Mouse (Mus musculus): ENCODE data around the gene Nmt1. TPM values are rescaled to one million over a fixed set of nuclear protein-coding genes. Genes with fewer than 3 reads are reported as not detected.

Gene Nmt1
- polyA plus RNA-seq, 1 experiment from 2014 or later, result 51.3 TPM

DNA sequence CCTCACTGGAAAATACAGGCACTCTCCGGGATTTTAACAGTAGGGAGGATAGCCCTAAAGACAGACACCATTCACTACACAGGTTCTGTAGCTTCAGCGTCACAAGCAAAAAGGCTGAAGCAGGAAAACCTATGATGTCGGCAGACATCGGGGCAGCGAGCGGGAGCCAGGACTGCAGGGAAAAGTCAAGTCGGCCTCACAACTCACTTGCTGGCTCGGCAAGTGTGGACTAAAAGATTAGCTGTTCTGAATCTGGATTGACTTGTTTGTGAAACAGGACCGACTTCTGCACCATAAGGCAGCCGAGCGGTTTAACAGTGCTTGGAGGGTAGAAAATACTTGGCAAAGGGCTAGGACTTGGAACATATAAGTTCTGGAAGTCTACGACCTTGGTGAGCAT is 85.0 kb downstream of the Nmt1 start:
- no peaks in the 10 kb centered on the region for H3K9me3 ChIP-seq (ENCODE audit: control insufficient read depth, low read length)
- WGBS, result 29% methylated on average over 12 of the region's 12 CpGs
- H3K4me1 ChIP-seq (ENCODE audit: control insufficient read depth, insufficient read depth, low read length), result peaks cover 26% of the 10 kb centered on the region
- H3K27me3 ChIP-seq (ENCODE audit: control insufficient read depth, insufficient read depth, low read length), result peaks cover 16% of the 10 kb centered on the region; the same call in 1 of the 2 replicates
- no peak overlapping the region for H3K4me3 ChIP-seq (ENCODE audit: low read depth, low read length)
- peak overlapping the region; percentile 17; the same call in 1 of the 2 replicates for H3K9ac ChIP-seq (ENCODE audit: low read length)
- H3K27ac ChIP-seq (ENCODE audit: low read depth, low read length), result no peak overlapping the region
- no peaks in the 10 kb centered on the region for H3K36me3 ChIP-seq (ENCODE audit: control insufficient read depth, insufficient read depth, low read length)
- ATAC-seq (ENCODE audit: low FRiP score) (no peak), DNase-seq (ENCODE audit: low spot score, missing footprints) (no peak)
- H3K4me2 ChIP-seq, result no peak overlapping the region

GRCm38 (mm10) chr11:103113771-103114170 is 85.8 kb downstream of the Nmt1 start:
- H3K27ac ChIP-seq (ENCODE audit: low read depth, low read length), result no peak overlapping the region
- H3K36me3 ChIP-seq (ENCODE audit: control insufficient read depth, insufficient read depth, low read length), result no peaks in the 10 kb centered on the region
- H3K4me2 ChIP-seq, result no peak overlapping the region
- H3K27me3 ChIP-seq (ENCODE audit: control insufficient read depth, insufficient read depth, low read length), result peaks cover 16% of the 10 kb centered on the region; the same call in 1 of the 2 replicates
- H3K4me3 ChIP-seq (ENCODE audit: low read depth, low read length), result no peak overlapping the region
- H3K4me1 ChIP-seq (ENCODE audit: control insufficient read depth, insufficient read depth, low read length), result peaks cover 31% of the 10 kb centered on the region
- H3K9me3 ChIP-seq (ENCODE audit: control insufficient read depth, low read length), result no peaks in the 10 kb centered on the region
- no peak overlapping the region for H3K9ac ChIP-seq (ENCODE audit: low read length)
- no peak for ATAC-seq (ENCODE audit: low FRiP score)
- no peak for DNase-seq (ENCODE audit: low spot score, missing footprints)
- WGBS, result 85% methylated on average over 4 of the region's 4 CpGs

DNA sequence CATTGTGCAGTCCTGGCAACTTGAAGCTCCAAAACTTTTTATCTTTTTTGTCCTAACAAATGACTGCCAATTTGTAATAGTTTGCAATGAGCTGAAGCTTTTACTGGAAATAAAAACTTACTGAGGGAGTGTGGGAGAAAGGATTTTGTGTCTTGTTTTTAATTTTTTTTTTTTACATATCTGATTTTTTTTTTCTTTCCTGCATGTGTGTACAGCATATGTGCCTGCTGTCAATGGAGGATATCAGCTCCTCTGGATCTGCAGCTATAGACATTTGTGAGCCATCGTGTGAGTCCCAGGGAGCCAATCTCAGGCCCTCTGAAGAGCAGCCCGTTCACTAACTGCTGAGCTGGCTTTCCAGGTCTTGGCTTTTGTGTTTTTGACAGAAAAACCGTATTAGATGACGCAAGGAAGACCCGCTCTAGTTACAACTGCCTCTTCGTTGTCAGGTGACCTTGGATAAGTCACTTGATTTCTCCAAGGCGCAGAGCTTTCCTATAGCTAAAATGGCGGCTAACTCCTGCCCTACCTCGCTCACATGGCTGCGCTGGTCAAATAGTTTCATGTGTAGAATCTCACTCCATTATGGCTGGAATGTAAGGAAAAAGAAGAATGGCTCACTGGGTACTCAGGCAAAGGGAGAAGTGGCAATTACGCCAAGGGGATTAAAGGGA is 86.4 kb downstream of the Nmt1 start:
- Histone ChIP-seq H3K36me3 (ENCODE audit: control insufficient read depth, insufficient read depth, low read length) (no peaks in the 10 kb centered on the region), H3K27ac (ENCODE audit: low read depth, low read length) (no peak overlapping the region), H3K4me3 (ENCODE audit: low read depth, low read length) (peak overlapping the region; percentile 64), H3K4me2 (peak overlapping the region; percentile 62), H3K27me3 (ENCODE audit: control insufficient read depth, insufficient read depth, low read length) (peaks cover 16% of the 10 kb centered on the region; the same call in 1 of the 2 replicates), H3K9ac (ENCODE audit: low read length) (peak overlapping the region; percentile 82), H3K4me1 (ENCODE audit: control insufficient read depth, insufficient read depth, low read length) (peaks cover 33% of the 10 kb centered on the region), H3K9me3 (ENCODE audit: control insufficient read depth, low read length) (no peaks in the 10 kb centered on the region)
- DNase-seq (ENCODE audit: low spot score, missing footprints) (no peak), ATAC-seq (ENCODE audit: low FRiP score) (no peak)
- 85% methylated on average over 11 of the region's 11 CpGs for WGBS

DNA sequence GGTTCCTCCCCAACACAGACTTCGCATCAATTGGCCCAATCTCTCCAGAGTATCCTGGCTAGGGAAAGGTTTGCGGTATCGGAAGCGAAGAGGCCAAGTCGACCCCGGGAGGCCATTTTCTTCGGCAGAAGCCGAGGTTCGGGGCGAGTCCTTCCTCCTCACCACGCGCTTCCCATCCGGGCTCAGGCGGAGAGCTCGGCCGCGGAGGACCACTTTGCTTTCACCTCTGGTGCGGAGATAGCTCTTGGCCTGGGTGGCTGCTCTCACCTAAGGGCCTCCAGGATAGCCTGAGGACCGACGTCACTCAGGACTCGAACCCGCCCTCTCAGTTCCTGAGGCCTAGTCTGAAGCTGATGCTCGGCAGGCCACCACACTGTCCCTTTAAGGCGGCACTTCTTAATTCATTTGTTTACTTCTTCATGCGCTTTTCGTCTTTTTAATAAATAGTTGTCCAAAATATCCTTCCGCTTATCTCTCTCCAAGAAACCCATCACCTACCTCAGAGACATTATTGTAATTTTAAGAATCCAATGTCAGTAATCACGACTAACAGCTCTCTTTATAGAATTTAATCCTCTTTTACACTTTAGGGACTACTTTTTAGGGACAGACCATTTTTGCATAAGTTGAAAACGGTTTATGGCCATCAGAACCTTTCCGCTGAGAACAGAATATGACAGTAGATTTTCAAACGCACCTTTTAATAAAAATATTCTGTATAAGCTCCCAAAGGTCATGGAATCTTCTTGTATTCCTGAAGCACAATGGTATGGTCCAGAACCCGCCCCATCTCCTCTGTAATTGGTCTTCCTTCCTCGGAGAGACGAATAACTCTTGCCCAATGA is 87.4 kb downstream of the Nmt1 start:
- DNase-seq (ENCODE audit: low spot score, missing footprints) (peak; percentile 99), ATAC-seq (ENCODE audit: low FRiP score) (peak; percentile 68)
- Histone ChIP-seq H3K9me3 (ENCODE audit: control insufficient read depth, low read length) (no peaks in the 10 kb centered on the region), H3K4me3 (ENCODE audit: low read depth, low read length) (peak overlapping the region; percentile 64), H3K27me3 (ENCODE audit: control insufficient read depth, insufficient read depth, low read length) (peaks cover 16% of the 10 kb centered on the region; the same call in 1 of the 2 replicates), H3K36me3 (ENCODE audit: control insufficient read depth, insufficient read depth, low read length) (no peaks in the 10 kb centered on the region), H3K4me1 (ENCODE audit: control insufficient read depth, insufficient read depth, low read length) (peaks cover 33% of the 10 kb centered on the region), H3K4me2 (peak overlapping the region; percentile 62), H3K9ac (ENCODE audit: low read length) (peak overlapping the region; percentile 82), H3K27ac (ENCODE audit: low read depth, low read length) (peak overlapping the region; percentile 75)
- WGBS, result under 1% methylated on average over 34 of the region's 34 CpGs

DNA sequence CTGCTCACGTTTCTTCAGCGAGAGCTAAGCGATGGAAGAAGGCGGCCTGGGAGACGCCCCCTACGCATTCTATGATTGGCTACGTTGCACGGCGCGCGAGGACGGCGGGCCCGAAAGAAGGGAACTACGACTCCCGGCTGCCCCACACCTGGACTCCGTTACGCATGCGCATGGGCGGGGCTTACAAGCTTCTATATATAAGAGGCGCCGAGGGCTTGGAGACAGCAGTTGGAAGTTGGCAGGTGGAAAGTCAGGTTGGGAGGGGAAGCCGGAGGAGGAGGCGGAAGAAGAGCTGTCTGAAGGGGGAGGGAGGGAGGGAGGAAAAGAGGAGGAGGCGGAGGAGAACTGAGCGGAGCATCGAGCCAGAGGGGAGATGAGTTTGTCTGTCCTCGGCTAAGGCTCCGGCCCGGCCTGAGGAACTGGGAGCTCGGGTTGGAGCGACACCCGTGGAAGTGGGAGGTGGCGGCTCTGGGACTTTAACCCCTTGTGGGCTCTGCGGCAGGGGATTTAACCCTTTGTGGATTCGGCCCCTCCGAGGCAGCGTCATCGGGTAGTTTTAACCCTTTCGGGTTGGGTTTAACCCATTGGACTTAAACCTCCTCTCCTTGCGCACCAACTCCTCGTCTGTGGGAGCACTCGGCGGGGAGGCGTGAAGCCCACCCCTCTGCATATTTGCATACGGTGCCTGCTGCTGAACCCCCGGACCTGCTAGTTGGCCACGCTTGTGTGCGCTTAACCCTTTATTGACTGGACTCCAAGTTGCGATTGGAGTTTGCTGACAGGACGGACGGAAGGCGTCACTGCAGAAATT is 88.2 kb downstream of the Nmt1 start, which contains the start of gene Hexim1:
TSS of gene Hexim1 (plus strand) at position 224 of the 811 bp plus-strand sequence.
- Histone ChIP-seq H3K36me3 (ENCODE audit: control insufficient read depth, insufficient read depth, low read length) (no peaks in the 10 kb centered on the region), H3K27ac (ENCODE audit: low read depth, low read length) (peak within 1 kb of the TSS; percentile 75), H3K4me1 (ENCODE audit: control insufficient read depth, insufficient read depth, low read length) (peaks cover 33% of the 10 kb centered on the region), H3K4me3 (ENCODE audit: low read depth, low read length) (peak within 1 kb of the TSS; percentile 64), H3K4me2 (peak within 1 kb of the TSS; percentile 93), H3K27me3 (ENCODE audit: control insufficient read depth, insufficient read depth, low read length) (peaks cover 13% of the 10 kb centered on the region; the same call in 1 of the 2 replicates), H3K9me3 (ENCODE audit: control insufficient read depth, low read length) (no peaks in the 10 kb centered on the region), H3K9ac (ENCODE audit: low read length) (peak within 1 kb of the TSS; percentile 82)
- under 1% methylated on average over 53 of the region's 53 CpGs for WGBS
- DNase-seq (ENCODE audit: low spot score, missing footprints) (peak; percentile 100), ATAC-seq (ENCODE audit: low FRiP score) (peak; percentile 94)

DNA sequence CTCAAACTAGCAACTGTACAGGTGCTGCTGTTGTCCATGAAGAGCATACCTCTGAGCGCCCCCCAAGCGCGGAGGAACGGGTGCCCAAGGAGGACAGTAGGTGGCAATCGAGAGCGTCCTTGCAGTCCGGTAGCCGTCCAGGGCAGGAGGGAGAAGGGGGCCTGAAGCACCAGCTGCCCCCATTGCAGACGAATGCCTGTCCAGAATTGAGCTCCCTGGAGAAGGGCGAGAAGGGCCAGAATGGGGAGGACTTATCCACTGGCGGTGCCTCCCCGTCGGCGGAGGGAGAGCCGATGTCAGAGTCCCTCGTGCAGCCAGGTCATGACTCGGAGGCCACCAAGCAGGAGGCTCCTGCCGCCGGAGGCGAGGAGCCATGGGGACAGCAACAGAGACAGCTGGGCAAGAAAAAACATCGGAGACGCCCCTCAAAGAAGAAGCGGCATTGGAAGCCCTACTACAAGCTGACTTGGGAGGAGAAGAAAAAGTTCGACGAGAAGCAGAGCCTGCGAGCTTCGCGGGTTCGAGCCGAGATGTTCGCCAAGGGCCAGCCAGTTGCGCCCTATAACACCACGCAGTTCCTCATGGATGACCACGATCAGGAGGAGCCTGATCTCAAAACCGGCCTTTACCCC is 89.1 kb downstream of the Nmt1 start:
- peaks cover 9% of the 10 kb centered on the region; the same call in 1 of the 2 replicates for H3K27me3 ChIP-seq (ENCODE audit: control insufficient read depth, insufficient read depth, low read length)
- no peaks in the 10 kb centered on the region for H3K36me3 ChIP-seq (ENCODE audit: control insufficient read depth, insufficient read depth, low read length)
- no peaks in the 10 kb centered on the region for H3K9me3 ChIP-seq (ENCODE audit: control insufficient read depth, low read length)
- 0 out of 2 replicates have a peak, but pooled peaks have one; percentile 22 for ATAC-seq (ENCODE audit: low FRiP score)
- WGBS, result under 1% methylated on average over 35 of the region's 35 CpGs
- peak overlapping the region; percentile 70 for H3K9ac ChIP-seq (ENCODE audit: low read length)
- H3K4me1 ChIP-seq (ENCODE audit: control insufficient read depth, insufficient read depth, low read length), result peaks cover 28% of the 10 kb centered on the region
- DNase-seq (ENCODE audit: low spot score, missing footprints), result peak; percentile 96
- peak overlapping the region; percentile 93 for H3K4me2 ChIP-seq
- H3K27ac ChIP-seq (ENCODE audit: low read depth, low read length), result no peak overlapping the region; the same call in 1 of the 2 replicates
- H3K4me3 ChIP-seq (ENCODE audit: low read depth, low read length), result peak overlapping the region; percentile 64

DNA sequence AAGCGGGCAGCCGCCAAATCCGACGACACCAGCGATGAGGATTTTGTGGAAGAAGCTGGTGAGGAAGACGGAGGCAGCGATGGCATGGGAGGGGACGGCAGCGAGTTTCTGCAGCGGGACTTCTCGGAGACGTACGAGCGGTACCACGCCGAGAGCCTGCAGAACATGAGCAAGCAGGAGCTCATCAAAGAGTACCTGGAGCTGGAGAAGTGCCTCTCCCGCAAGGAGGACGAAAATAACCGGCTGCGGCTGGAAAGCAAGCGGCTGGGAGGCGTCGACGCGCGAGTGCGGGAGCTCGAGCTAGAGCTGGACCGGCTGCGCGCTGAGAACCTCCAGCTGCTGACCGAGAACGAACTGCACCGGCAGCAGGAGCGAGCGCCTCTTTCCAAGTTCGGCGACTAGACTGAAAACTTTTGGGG is 89.6 kb downstream of the Nmt1 start:
- peaks cover 5% of the 10 kb centered on the region; the same call in 1 of the 2 replicates for H3K27me3 ChIP-seq (ENCODE audit: control insufficient read depth, insufficient read depth, low read length)
- ATAC-seq (ENCODE audit: low FRiP score) (no peak), DNase-seq (ENCODE audit: low spot score, missing footprints) (peak; percentile 95)
- peak overlapping the region; percentile 93 for H3K4me2 ChIP-seq
- no peaks in the 10 kb centered on the region for H3K9me3 ChIP-seq (ENCODE audit: control insufficient read depth, low read length)
- H3K4me1 ChIP-seq (ENCODE audit: control insufficient read depth, insufficient read depth, low read length), result peaks cover 23% of the 10 kb centered on the region
- H3K4me3 ChIP-seq (ENCODE audit: low read depth, low read length), result peak overlapping the region; percentile 64
- no peak overlapping the region for H3K27ac ChIP-seq (ENCODE audit: low read depth, low read length)
- no peaks in the 10 kb centered on the region for H3K36me3 ChIP-seq (ENCODE audit: control insufficient read depth, insufficient read depth, low read length)
- 0% methylated on average over 38 of the region's 38 CpGs for WGBS
- peak overlapping the region; percentile 70 for H3K9ac ChIP-seq (ENCODE audit: low read length)
